Mouse (Mus musculus) E14TG2a.4 (cell line): ENCODE data around the gene Slc9a8.

Source experiments
- CTCF ChIP-seq: conservative IDR thresholded peaks from 2 replicates; pipeline ENCODE4 v1.5.1; 2014; ENCODE audit warnings: low read length
- NANOG ChIP-seq: IDR thresholded peaks from 2 replicates; pipeline ENCODE4 v1.6.1; 2014; ENCODE audit warnings: borderline replicate concordance, low read length, mixed read lengths
- POU5F1 ChIP-seq: IDR thresholded peaks from 2 replicates; pipeline ENCODE4 v1.6.1; 2014; ENCODE audit warnings: low read length, borderline replicate concordance

DNA sequence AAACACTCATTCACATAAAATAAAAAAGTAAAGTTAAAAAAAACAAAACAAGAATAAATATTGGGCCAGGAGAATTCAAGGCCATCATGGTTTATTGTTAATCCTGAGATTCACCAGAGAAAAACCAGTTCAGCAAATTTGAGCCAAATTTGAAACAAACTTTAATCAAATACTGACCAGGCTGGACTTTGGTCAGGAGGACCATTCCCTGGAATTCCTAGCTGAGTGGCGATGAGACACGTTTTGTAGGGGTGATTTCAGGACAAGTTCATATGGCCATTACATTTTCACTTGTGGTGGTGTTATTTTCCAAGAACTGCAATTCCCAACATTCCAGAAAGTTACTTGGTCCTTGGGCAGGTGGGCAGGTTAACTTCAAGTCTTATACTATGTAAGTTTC lies 14.1 kb downstream of the Slc9a8 start:
- TF ChIP-seq NANOG (no peak), CTCF (no peak), POU5F1 (no peak)
